Mouse (Mus musculus) frontal cortex, adult (tissue): ENCODE measurements at regions not wholly inside any gene's neighbourhood (a gene's known extent, or its start where the extent isn't known, plus 50 kb on each side); places are given as distances from the start of the nearest gene placed in this dataset.

ENCODE experiments used
- ATAC-seq: cut with Nextera tagmentation; 2 replicates; pipeline ENCODE4 v1.9.2; 2017; ENCODE audit warnings: mild to moderate bottlenecking, moderate library complexity, mixed read lengths; ENCODE audit not compliant: low TSS enrichment

GRCm38 (mm10) chr16:5673372-5673960, 211.7 kb upstream of the Rbfox1 start:
- ATAC-seq = no peak

GRCm38 (mm10) chr16:5672871-5673270, 212.3 kb upstream of the Rbfox1 start:
- peak; percentile 41; the same call in 1 of the 2 replicates for ATAC-seq

- ATAC-seq = no peak
Measured at GRCm38 (mm10) chr16:5668403-5668967, 216.7 kb upstream of the Rbfox1 start.

GRCm38 (mm10) chr16:5661918-5662317, 223.2 kb upstream of the Rbfox1 start:
- peak; percentile 67 for ATAC-seq

GRCm38 (mm10) chr16:5651551-5651950, 233.6 kb upstream of the Rbfox1 start:
- ATAC-seq = no peak

GRCm38 (mm10) chr16:5651002-5651401, 234.2 kb upstream of the Rbfox1 start:
- no peak for ATAC-seq

GRCm38 (mm10) chr16:5639956-5640355, 245.2 kb upstream of the Rbfox1 start:
- no peak for ATAC-seq

GRCm38 (mm10) chr16:5629996-5630395, 255.2 kb upstream of the Rbfox1 start:
- no peak for ATAC-seq

- no peak for ATAC-seq
Measured at GRCm38 (mm10) chr16:5627910-5628309, 257.2 kb upstream of the Rbfox1 start.

- ATAC-seq = no peak
Measured at GRCm38 (mm10) chr16:5627117-5627909, 257.8 kb upstream of the Rbfox1 start.

GRCm38 (mm10) chr16:5625159-5625558, 260.0 kb upstream of the Rbfox1 start:
- ATAC-seq = no peak

- ATAC-seq = no peak
Measured at GRCm38 (mm10) chr16:5620566-5620965, 264.6 kb upstream of the Rbfox1 start.

- no peak for ATAC-seq
Measured at GRCm38 (mm10) chr16:5616356-5616755, 268.8 kb upstream of the Rbfox1 start.

GRCm38 (mm10) chr16:5595359-5595758, 289.8 kb upstream of the Rbfox1 start:
- no peak; the same call in 1 of the 2 replicates for ATAC-seq

GRCm38 (mm10) chr16:5578333-5578732, 306.8 kb upstream of the Rbfox1 start:
- no peak for ATAC-seq

- no peak for ATAC-seq
Measured at GRCm38 (mm10) chr16:5572780-5573179, 312.4 kb upstream of the Rbfox1 start.

- no peak for ATAC-seq
Measured at GRCm38 (mm10) chr16:5570619-5571018, 314.5 kb upstream of the Rbfox1 start.

GRCm38 (mm10) chr16:5569101-5569500, 313.3 kb upstream of the Eef2kmt start:
- ATAC-seq = no peak

GRCm38 (mm10) chr16:5549026-5549425, 293.2 kb upstream of the Eef2kmt start:
- no peak for ATAC-seq

GRCm38 (mm10) chr16:5548602-5549001, 292.8 kb upstream of the Eef2kmt start:
- ATAC-seq = no peak

- ATAC-seq = no peak
Measured at GRCm38 (mm10) chr16:5546808-5547207, 291.0 kb upstream of the Eef2kmt start.

- no peak for ATAC-seq
Measured at GRCm38 (mm10) chr16:5545801-5546200, 290.0 kb upstream of the Eef2kmt start.

GRCm38 (mm10) chr16:5544436-5544835, 288.7 kb upstream of the Eef2kmt start:
- ATAC-seq = no peak
